Mouse (Mus musculus) large intestine, adult 2 months (tissue): ENCODE measurements around the gene Lrrn2. TPM values are rescaled to one million over a fixed set of nuclear protein-coding genes. Genes with fewer than 3 reads are reported as not detected.

Experiments
- DNase-seq: peaks from one replicate; pipeline ENCODE4 v3.0.0-alpha.2; 2012; ENCODE audit warnings: low read depth, low spot score
- WGBS: fragments of 180-500 bp; shearing (Covaris S2); methylation state at CpG from one replicate; pipeline ENCODE4 v1.1.7; 2018; 5-methylcytosine and 5-hydroxymethylcytosine counted together
- polyA plus RNA-seq: library from polyadenylated mRNA; depleted of rRNA; stranded (reverse); fragments of >200 nt; gene quantifications from 2 replicates; pipeline ENCODE4 v1.2.3, GENCODE M21; 2012

The Lrrn2 gene
- polyA plus RNA-seq, 1 experiment, result 1.5 TPM

GRCm38 (mm10) chr1:132921071-132921470, 41.0 kb downstream of the Lrrn2 start:
- DNase-seq, result no peak
- WGBS, result 23% methylated on average over 13 of the region's 13 CpGs

- 91% methylated on average over 9 of the region's 9 CpGs for WGBS
- no peak for DNase-seq
Measured at GRCm38 (mm10) chr1:132922257-132922656, 42.2 kb downstream of the Lrrn2 start.

- DNase-seq, result no peak
- 70% methylated on average over 7 of the region's 7 CpGs for WGBS
Measured at GRCm38 (mm10) chr1:132925270-132925669, 45.2 kb downstream of the Lrrn2 start.

GRCm38 (mm10) chr1:132928032-132928906, 48.2 kb downstream of the Lrrn2 start:
- DNase-seq, result no peak
- WGBS, result 52% methylated on average over 19 of the region's 19 CpGs

GRCm38 (mm10) chr1:132928907-132929250, 48.8 kb downstream of the Lrrn2 start:
- WGBS, result 38% methylated on average over 3 of the region's 3 CpGs
- no peak for DNase-seq

- DNase-seq, result no peak
- WGBS, result 61% methylated on average over 4 of the region's 4 CpGs
Measured at GRCm38 (mm10) chr1:132930291-132930690, 50.2 kb downstream of the Lrrn2 start.

GRCm38 (mm10) chr1:132932421-132932820, 52.3 kb downstream of the Lrrn2 start:
- DNase-seq, result no peak
- 50% methylated on average over 2 of the region's 2 CpGs for WGBS

GRCm38 (mm10) chr1:132934856-132935255, 54.8 kb downstream of the Lrrn2 start:
- WGBS, result 24% methylated on average over 7 of the region's 7 CpGs
- DNase-seq, result no peak

GRCm38 (mm10) chr1:132937296-132938030, 57.4 kb downstream of the Lrrn2 start:
- DNase-seq, result no peak
- 82% methylated on average over 26 of the region's 26 CpGs for WGBS

GRCm38 (mm10) chr1:132938975-132939374, 58.9 kb downstream of the Lrrn2 start:
- DNase-seq, result no peak
- WGBS, result 70% methylated on average over 8 of the region's 8 CpGs

- DNase-seq, result no peak
- 36% methylated on average over 8 of the region's 8 CpGs for WGBS
Measured at GRCm38 (mm10) chr1:132945826-132946225, 65.8 kb downstream of the Lrrn2 start.

- DNase-seq, result no peak
- WGBS, result 48% methylated on average over 7 of the region's 7 CpGs
Measured at GRCm38 (mm10) chr1:132947811-132948210, 67.7 kb downstream of the Lrrn2 start.

- WGBS, result 69% methylated on average over 5 of the region's 5 CpGs
- DNase-seq, result no peak
Measured at GRCm38 (mm10) chr1:132956809-132957208, 76.7 kb downstream of the Lrrn2 start.

- 86% methylated on average over 3 of the region's 3 CpGs for WGBS
- DNase-seq, result no peak
Measured at GRCm38 (mm10) chr1:132961751-132962150, 81.7 kb downstream of the Lrrn2 start.

GRCm38 (mm10) chr1:132964106-132964505, 84.0 kb downstream of the Lrrn2 start:
- WGBS, result 72% methylated on average over 2 of the region's 2 CpGs
- no peak for DNase-seq

- DNase-seq, result no peak
- WGBS, result 37% methylated on average over 4 of the region's 4 CpGs
Measured at GRCm38 (mm10) chr1:132964691-132965090, 84.6 kb downstream of the Lrrn2 start.

GRCm38 (mm10) chr1:132968659-132969058, 88.6 kb downstream of the Lrrn2 start:
- 27% methylated on average over 6 of the region's 6 CpGs for WGBS
- no peak for DNase-seq

- DNase-seq, result no peak
- 81% methylated on average over 1 of the region's 1 CpGs for WGBS
Measured at GRCm38 (mm10) chr1:132977402-132977801, 97.3 kb downstream of the Lrrn2 start.

- DNase-seq, result no peak
- WGBS, result 94% methylated on average over 6 of the region's 6 CpGs
Measured at GRCm38 (mm10) chr1:132981232-132981631, 101.2 kb downstream of the Lrrn2 start.

- 70% methylated on average over 7 of the region's 7 CpGs for WGBS
- no peak for DNase-seq
Measured at GRCm38 (mm10) chr1:132982728-132983127, 102.7 kb downstream of the Lrrn2 start.
